Mouse (Mus musculus) heart, embryonic 11.5 days (tissue): ENCODE measurements around the gene Raver2. TPM values are rescaled to one million over a fixed set of nuclear protein-coding genes. Genes with fewer than 3 reads are reported as not detected.
A peak's percentile ranks its signal among the peaks of the same experiment; 100 is the strongest.

Source experiments
- ATAC-seq: fragments of 200-750 bp; cut with Nextera tagmentation; replicated peaks from 2 replicates; pipeline ENCODE4 v1.8.0; 2017; ENCODE audit warnings: moderate library complexity; ENCODE audit not compliant: insufficient number of reproducible peaks, low FRiP score, low TSS enrichment
- H3K27ac ChIP-seq: fragments of 300-500 bp; sonication (generic); 2 replicates; pipeline ENCODE4 v1.5.1; 2014; ENCODE audit warnings: mild to moderate bottlenecking, low read depth, low read length
- H3K27me3 ChIP-seq: fragments of 300-500 bp; sonication (generic); 2 replicates; pipeline ENCODE4 v1.6.1; 2014; ENCODE audit warnings: mild to moderate bottlenecking, low read length, mixed read lengths; ENCODE audit not compliant: control insufficient read depth, insufficient read depth
- H3K36me3 ChIP-seq: fragments of 300-500 bp; sonication (generic); 2 replicates; pipeline ENCODE4 v1.6.1; 2014; ENCODE audit warnings: mild to moderate bottlenecking, low read length, moderate library complexity, mixed read lengths; ENCODE audit not compliant: control insufficient read depth, insufficient read depth
- H3K4me1 ChIP-seq: fragments of 300-500 bp; sonication (generic); 2 replicates; pipeline ENCODE4 v1.6.1; 2014; ENCODE audit warnings: low read length; ENCODE audit not compliant: control insufficient read depth, insufficient read depth
- H3K4me2 ChIP-seq: fragments of 300-500 bp; sonication (generic); 2 replicates; pipeline ENCODE4 v1.6.1; 2014; ENCODE audit warnings: mild to moderate bottlenecking, moderate library complexity
- H3K4me3 ChIP-seq: fragments of 300-500 bp; sonication (generic); 2 replicates; pipeline ENCODE4 v1.5.1; 2014; ENCODE audit warnings: low read depth, low read length
- H3K9ac ChIP-seq: fragments of 300-500 bp; sonication (generic); 2 replicates; pipeline ENCODE4 v1.6.1; 2014; ENCODE audit warnings: mild to moderate bottlenecking, low read depth, low read length, moderate library complexity
- H3K9me3 ChIP-seq: fragments of 300-500 bp; sonication (generic); replicated peaks from 2 replicates; pipeline ENCODE4 v1.6.1; 2016; ENCODE audit warnings: low read length; ENCODE audit not compliant: control insufficient read depth
- WGBS: fragments of 180-500 bp; shearing (Covaris S2); extraction: QIAGEN DNeasy Blood & Tissue Kit; methylation state at CpG from one replicate; pipeline ENCODE4 v1.1.7; 2014; ENCODE audit not compliant: insufficient replicate concordance; 5-methylcytosine and 5-hydroxymethylcytosine counted together
- polyA plus RNA-seq: library from polyadenylated mRNA; unstranded; fragments of >200 nt; fragmentation: Nextera tagmentation; extraction: Ambion mirVana; gene quantifications from 2 replicates; pipeline ENCODE4 v1.2.1, GENCODE M21; 2014

Raver2 gene
- 3.8 and 5.6 TPM in 2 replicates for polyA plus RNA-seq

DNA sequence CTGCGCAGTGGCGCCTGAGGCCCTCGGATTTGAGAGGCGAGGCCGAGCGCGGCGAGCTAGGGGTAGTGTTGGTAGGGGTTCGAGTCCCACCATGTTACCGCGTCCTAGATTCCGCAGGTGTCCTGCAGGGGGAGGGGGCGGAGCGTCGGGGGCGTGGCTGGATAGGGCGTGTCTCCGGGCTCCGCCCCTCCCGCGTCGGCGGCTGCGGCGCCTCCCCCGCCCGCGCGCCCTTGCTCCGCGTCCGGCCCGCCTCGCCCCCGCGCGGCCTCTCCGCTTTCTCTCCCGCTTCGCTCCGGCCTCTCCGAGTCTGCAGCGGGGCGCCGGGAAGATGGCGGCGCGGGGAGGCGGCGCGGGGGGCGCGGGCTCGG lies at the start of gene Raver2:
Gene Raver2, plus strand, starts transcription at position 198 of the 368 bp plus-strand sequence.
- Histone ChIP-seq H3K36me3 (no peaks in the 10 kb centered on the region), H3K4me2 (peak within 1 kb of the TSS; percentile 90), H3K9me3 (no peaks in the 10 kb centered on the region), H3K9ac (peak within 1 kb of the TSS; percentile 80), H3K27ac (no peak within 1 kb of the TSS), H3K4me3 (peak within 1 kb of the TSS; percentile 85), H3K27me3 (peaks cover 5% of the 10 kb centered on the region; the same call in 1 of the 2 replicates), H3K4me1 (no peaks in the 10 kb centered on the region)
- 2% methylated on average over 45 of the region's 54 CpGs for WGBS
- peak; percentile 73 for ATAC-seq

DNA sequence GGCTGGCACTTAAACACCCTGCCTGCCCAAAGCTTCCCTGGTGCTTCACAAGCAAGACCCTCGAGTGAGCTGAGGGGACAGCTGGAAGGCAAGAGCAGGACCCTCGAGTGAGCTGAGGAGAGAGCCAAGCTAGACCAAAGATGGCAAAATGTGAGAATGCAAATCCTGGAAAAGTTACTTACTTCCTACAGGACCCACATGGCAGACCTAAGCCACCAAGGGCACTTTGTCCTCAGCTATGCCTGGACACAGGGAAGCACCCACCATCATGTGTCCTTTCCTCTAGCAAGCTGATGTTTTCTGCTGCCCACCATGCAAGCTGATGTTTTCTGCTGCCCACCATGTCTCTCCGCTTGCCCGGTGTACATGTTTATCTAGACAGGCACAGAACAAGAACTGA lies 48.2 kb upstream of the Raver2 start, which contains the start of gene Gm10577:
Gene Gm10577, minus strand, starts transcription at position 101 of the 400 bp plus-strand sequence.
- peaks cover 4% of the 10 kb centered on the region; the same call in 1 of the 2 replicates for H3K9me3 ChIP-seq
- WGBS = 70% methylated on average over 4 of the region's 4 CpGs
- H3K27me3 ChIP-seq = no peaks in the 10 kb centered on the region
- no peaks in the 10 kb centered on the region for H3K4me1 ChIP-seq
- H3K27ac ChIP-seq = no peak within 1 kb of the TSS
- H3K4me3 ChIP-seq = no peak within 1 kb of the TSS
- no peak for ATAC-seq
- H3K36me3 ChIP-seq = no peaks in the 10 kb centered on the region
- H3K4me2 ChIP-seq = no peak within 1 kb of the TSS
- H3K9ac ChIP-seq = no peak within 1 kb of the TSS

DNA sequence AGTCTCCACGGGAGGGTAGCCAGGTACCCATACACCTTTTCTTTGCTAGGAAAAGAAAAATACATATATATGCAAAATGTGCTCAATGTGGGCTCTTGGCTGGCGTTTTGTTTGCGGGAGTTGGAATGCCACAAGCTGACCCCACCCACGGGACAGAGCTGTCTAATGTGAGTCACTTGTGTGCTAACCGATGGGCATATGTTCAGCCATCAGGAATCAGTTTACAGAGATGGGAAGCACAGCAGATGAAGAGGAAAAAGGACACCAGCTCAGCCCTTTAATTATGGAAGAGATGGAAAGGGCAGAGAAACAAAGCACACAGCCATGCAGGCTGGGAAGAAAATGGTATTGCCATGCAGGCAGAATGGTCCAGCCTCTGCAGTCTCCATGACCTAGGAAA lies 42.2 kb upstream of the Raver2 start:
- H3K4me1 ChIP-seq = no peaks in the 10 kb centered on the region
- WGBS = 72% methylated on average over 5 of the region's 5 CpGs
- no peaks in the 10 kb centered on the region for H3K27me3 ChIP-seq
- ATAC-seq = no peak
- H3K9ac ChIP-seq = no peak overlapping the region
- H3K36me3 ChIP-seq = no peaks in the 10 kb centered on the region
- H3K9me3 ChIP-seq = peaks cover 4% of the 10 kb centered on the region; the same call in 1 of the 2 replicates
- H3K27ac ChIP-seq = no peak overlapping the region
- H3K4me2 ChIP-seq = no peak overlapping the region
- no peak overlapping the region for H3K4me3 ChIP-seq

DNA sequence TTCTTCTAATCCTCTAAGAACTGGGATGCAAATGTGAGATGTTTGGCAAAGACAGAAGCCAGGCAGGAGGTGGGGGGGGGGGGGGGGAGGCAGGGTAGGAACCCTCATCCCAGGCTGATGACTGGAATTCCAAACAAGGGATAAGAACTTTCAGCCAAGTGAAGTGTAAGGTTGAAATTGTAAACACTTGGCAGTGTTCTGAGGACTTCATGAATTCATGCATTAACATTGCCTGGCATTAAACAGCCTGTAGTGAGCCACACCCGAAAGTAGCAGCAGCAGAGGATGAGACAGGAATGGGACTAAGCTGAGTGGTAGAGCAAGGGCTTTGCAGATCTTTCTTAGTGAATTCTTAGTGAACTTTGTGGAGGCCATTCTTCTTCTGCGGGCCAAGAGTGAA lies 41.8 kb upstream of the Raver2 start:
- Histone ChIP-seq H3K27ac (no peak overlapping the region), H3K4me1 (no peaks in the 10 kb centered on the region), H3K9ac (no peak overlapping the region), H3K36me3 (no peaks in the 10 kb centered on the region), H3K4me3 (no peak overlapping the region), H3K4me2 (no peak overlapping the region), H3K27me3 (no peaks in the 10 kb centered on the region), H3K9me3 (peaks cover 4% of the 10 kb centered on the region; the same call in 1 of the 2 replicates)
- WGBS = 73% methylated on average over 2 of the region's 2 CpGs
- ATAC-seq = no peak

GRCm38 (mm10) chr4:101027852-101028411 lies 40.9 kb upstream of the Raver2 start:
- Histone ChIP-seq H3K4me3 (no peak overlapping the region), H3K4me1 (no peaks in the 10 kb centered on the region), H3K36me3 (no peaks in the 10 kb centered on the region), H3K9me3 (peaks cover 3% of the 10 kb centered on the region; the same call in 1 of the 2 replicates), H3K9ac (no peak overlapping the region), H3K27me3 (no peaks in the 10 kb centered on the region), H3K4me2 (no peak overlapping the region), H3K27ac (no peak overlapping the region)
- WGBS = 78% methylated on average over 9 of the region's 9 CpGs
- no peak for ATAC-seq

DNA sequence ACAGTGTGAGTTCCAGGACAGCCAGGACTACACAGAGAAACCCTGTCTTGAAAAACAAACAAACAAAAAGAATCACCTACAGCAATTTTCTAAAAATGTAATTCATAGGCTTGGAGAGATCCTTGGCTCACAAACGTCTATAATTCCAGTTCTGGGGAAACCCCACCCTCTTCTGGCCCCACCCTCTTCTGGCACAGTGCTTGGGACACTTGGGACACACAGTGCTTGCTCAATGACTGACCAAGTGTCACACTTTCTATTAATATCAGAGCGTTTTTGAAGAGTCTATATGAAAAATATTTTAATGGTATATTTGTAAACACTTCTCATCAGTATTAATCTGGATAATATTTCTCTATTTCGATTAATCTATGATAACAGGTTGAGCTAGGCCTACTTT lies 35.7 kb upstream of the Raver2 start:
- H3K9ac ChIP-seq = no peak overlapping the region
- H3K4me2 ChIP-seq = no peak overlapping the region
- no peak overlapping the region for H3K4me3 ChIP-seq
- no peaks in the 10 kb centered on the region for H3K27me3 ChIP-seq
- H3K36me3 ChIP-seq = no peaks in the 10 kb centered on the region
- H3K4me1 ChIP-seq = no peaks in the 10 kb centered on the region
- no peak overlapping the region for H3K27ac ChIP-seq
- 64% methylated on average over 3 of the region's 3 CpGs for WGBS
- no peak for ATAC-seq
- no peaks in the 10 kb centered on the region for H3K9me3 ChIP-seq

DNA sequence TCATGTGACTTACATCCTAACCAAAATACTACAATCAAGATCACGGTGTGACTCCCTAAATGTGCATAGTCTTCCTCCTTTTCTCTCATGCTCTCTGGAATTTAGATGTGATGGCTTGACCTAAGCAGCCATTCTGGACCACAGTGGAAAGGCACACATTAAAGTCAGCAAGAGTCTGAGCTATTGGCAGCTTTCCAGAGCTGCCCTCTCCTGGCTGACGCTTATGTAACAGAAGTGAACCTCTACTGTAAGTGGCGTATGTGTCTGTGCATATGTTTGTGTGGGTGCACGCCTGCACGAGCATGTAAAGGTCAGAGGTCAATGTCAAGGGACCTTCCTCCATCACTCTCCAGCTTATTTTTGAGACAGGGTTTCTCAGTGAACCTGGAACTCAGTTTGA lies 33.7 kb upstream of the Raver2 start:
- H3K9ac ChIP-seq = no peak overlapping the region
- WGBS = 74% methylated on average over 5 of the region's 5 CpGs
- no peak overlapping the region for H3K4me2 ChIP-seq
- H3K27ac ChIP-seq = no peak overlapping the region
- no peaks in the 10 kb centered on the region for H3K4me1 ChIP-seq
- ATAC-seq = no peak
- H3K36me3 ChIP-seq = no peaks in the 10 kb centered on the region
- H3K27me3 ChIP-seq = no peaks in the 10 kb centered on the region
- no peaks in the 10 kb centered on the region for H3K9me3 ChIP-seq
- H3K4me3 ChIP-seq = no peak overlapping the region

GRCm38 (mm10) chr4:101037156-101037555 lies 31.6 kb upstream of the Raver2 start:
- H3K4me3 ChIP-seq = no peak overlapping the region
- H3K4me2 ChIP-seq = no peak overlapping the region
- no peaks in the 10 kb centered on the region for H3K27me3 ChIP-seq
- WGBS = 71% methylated on average over 7 of the region's 7 CpGs
- no peaks in the 10 kb centered on the region for H3K36me3 ChIP-seq
- H3K4me1 ChIP-seq = no peaks in the 10 kb centered on the region
- no peak overlapping the region for H3K9ac ChIP-seq
- no peaks in the 10 kb centered on the region for H3K9me3 ChIP-seq
- no peak overlapping the region for H3K27ac ChIP-seq
- no peak for ATAC-seq

- 82% methylated on average over 2 of the region's 2 CpGs for WGBS
- Histone ChIP-seq H3K9me3 (no peaks in the 10 kb centered on the region), H3K4me3 (no peak overlapping the region), H3K27me3 (no peaks in the 10 kb centered on the region), H3K9ac (no peak overlapping the region), H3K4me2 (no peak overlapping the region), H3K27ac (no peak overlapping the region), H3K36me3 (no peaks in the 10 kb centered on the region), H3K4me1 (no peaks in the 10 kb centered on the region)
- no peak for ATAC-seq
These were observed 25.1 kb upstream of the Raver2 start for GRCm38 (mm10) chr4:101043691-101044090.
